Mouse (Mus musculus) forebrain, embryonic 10.5 days (tissue): ENCODE data around the gene Nkapl. TPM values are rescaled to one million over a fixed set of nuclear protein-coding genes. Genes with fewer than 3 reads are reported as not detected.
A peak's percentile ranks its signal among the peaks of the same experiment; 100 is the strongest.

Source experiments
- DNase-seq: peaks from one replicate; pipeline ENCODE4 v3.0.0-alpha.2; 2017; ENCODE audit warnings: low spot score; ENCODE audit errors: extremely low spot score
- H3K27ac ChIP-seq: fragments of 300-500 bp; sonication (generic); 2 replicates; pipeline ENCODE4 v1.5.1; 2016; ENCODE audit warnings: mild to moderate bottlenecking
- H3K27me3 ChIP-seq: fragments of 300-500 bp; sonication (generic); 2 replicates; pipeline ENCODE4 v1.6.1; 2016; ENCODE audit warnings: mild to moderate bottlenecking; ENCODE audit not compliant: poor library complexity, severe bottlenecking
- H3K36me3 ChIP-seq: fragments of 300-500 bp; sonication (generic); replicated peaks from 2 replicates; pipeline ENCODE4 v1.6.1; 2016; ENCODE audit warnings: mild to moderate bottlenecking, moderate library complexity
- H3K4me1 ChIP-seq: fragments of 300-500 bp; sonication (generic); 2 replicates; pipeline ENCODE4 v1.6.1; 2016
- H3K4me3 ChIP-seq: fragments of 300-500 bp; sonication (generic); 2 replicates; pipeline ENCODE4 v1.5.1; 2016; ENCODE audit warnings: mild to moderate bottlenecking, moderate library complexity
- H3K9me3 ChIP-seq: fragments of 300-500 bp; sonication (generic); 2 replicates; pipeline ENCODE4 v1.6.1; 2016; ENCODE audit warnings: mild to moderate bottlenecking, moderate library complexity
- WGBS: fragments of 180-500 bp; shearing (Covaris S2); methylation state at CpG from one replicate; pipeline ENCODE4 v1.1.7; 2016; 5-methylcytosine and 5-hydroxymethylcytosine counted together
- microRNA counts: library from miRNA; unstranded; fragments of <30 nt; microRNA quantifications from one replicate; lab custom pipeline; 2017
- microRNA-seq: library from miRNA; unstranded; fragments of <30 nt; microRNA quantifications from one replicate; pipeline ENCODE4, GENCODE M21; 2017
- polyA plus RNA-seq: library from polyadenylated mRNA; unstranded; fragments of >200 nt; fragmentation: Nextera tagmentation; extraction: Ambion mirVana; gene quantifications from 2 replicates; pipeline ENCODE4 v1.2.1, GENCODE M21; 2016

Nkapl gene
- polyA plus RNA-seq, 1 experiment from 2014 or later: 2.5 TPM

GRCm38 (mm10) chr13:21417298-21418010 lies 50.9 kb downstream of the Nkapl start:
- Histone ChIP-seq H3K9me3 (no peaks in the 10 kb centered on the region), H3K27me3 (no peaks in the 10 kb centered on the region), H3K36me3 (no peaks in the 10 kb centered on the region), H3K27ac (no peak overlapping the region), H3K4me3 (no peak overlapping the region), H3K4me1 (peaks cover 8% of the 10 kb centered on the region)
- WGBS: 83% methylated on average over 6 of the region's 6 CpGs
- DNase-seq: no peak

MicroRNAs encoded within 50 kb of the gene (microRNA counts, 519-probe panel; counts per million panel counts)
- microRNA mmu-miR-1896 (lab: Ali Mortazavi, UCI): 2,765 counts per million, percentile 70 among the panel's probes with 10 or more counts

Small RNA genes lying within 50 kb of the gene (microRNA-seq; reads per million reads assigned to microRNA genes)
- not detected for gene Mir1896

Other genes starting within 250 kb of the Nkapl start
- gene Gpx5, start 175.8 kb downstream of the Nkapl start, polyA plus RNA-seq: not detected in 2 replicates
- gene Gpx6, start 156.4 kb downstream of the Nkapl start, polyA plus RNA-seq: 0.15 and 0.21 TPM in 2 replicates
- not detected in 2 replicates for gene Olfr1367, start 121.6 kb downstream of the Nkapl start, polyA plus RNA-seq
- 18.9 and 21.8 TPM in 2 replicates for gene Zscan12, start 105.7 kb downstream of the Nkapl start, polyA plus RNA-seq
- gene Zkscan3, start 65.8 kb downstream of the Nkapl start, polyA plus RNA-seq: 84.9 and 87.6 TPM in 2 replicates
- gene Pgbd1, start 27.5 kb downstream of the Nkapl start, polyA plus RNA-seq: 5.9 and 6.0 TPM in 2 replicates
- 22.8 and 27.7 TPM in 2 replicates for gene Zscan26, start 14.8 kb downstream of the Nkapl start, polyA plus RNA-seq
- 3.7 and 4.0 TPM in 2 replicates for gene Zkscan4, start 10.4 kb upstream of the Nkapl start, polyA plus RNA-seq
- gene Gm10065, start 10.9 kb upstream of the Nkapl start, polyA plus RNA-seq: 1.1 TPM in 1 of 2 replicates, not detected in the other
- gene AK157302, start 26.7 kb upstream of the Nkapl start, polyA plus RNA-seq: 0.29 and 0.31 TPM in 2 replicates
- gene Gm11273, start 32.9 kb upstream of the Nkapl start, polyA plus RNA-seq: 4.7 and 6.9 TPM in 2 replicates
- 7.0 and 9.1 TPM in 2 replicates for gene Zkscan8, start 62.6 kb upstream of the Nkapl start, polyA plus RNA-seq
- gene Olfr1366, start 74.3 kb upstream of the Nkapl start, polyA plus RNA-seq: 0.15 and 0.20 TPM in 2 replicates
- not detected in 2 replicates for gene Olfr1535, start 91.4 kb upstream of the Nkapl start, polyA plus RNA-seq
- gene Olfr1364, start 113.2 kb upstream of the Nkapl start, polyA plus RNA-seq: not detected in 2 replicates
- not detected in 2 replicates for gene Olfr1362, start 145.5 kb upstream of the Nkapl start, polyA plus RNA-seq
- gene Olfr11, start 174.0 kb upstream of the Nkapl start, polyA plus RNA-seq: not detected in 2 replicates
- gene Olfr1361, start 194.9 kb upstream of the Nkapl start, polyA plus RNA-seq: not detected in 2 replicates
- not detected in 2 replicates for gene Olfr1360, start 208.9 kb upstream of the Nkapl start, polyA plus RNA-seq
- gene Olfr1359, start 229.6 kb upstream of the Nkapl start, polyA plus RNA-seq: not detected in 2 replicates
- 1.5 and 2.0 TPM in 2 replicates for gene Hist1h2bl, start 247.6 kb upstream of the Nkapl start, polyA plus RNA-seq
- 11.9 and 12.0 TPM in 2 replicates for gene Hist1h2ai, start 247.9 kb upstream of the Nkapl start, polyA plus RNA-seq
- 9.4 and 11.1 TPM in 2 replicates for gene Hist1h3h, start 249.2 kb upstream of the Nkapl start, polyA plus RNA-seq